Mouse (Mus musculus) forebrain, postnatal 0 days (tissue): ENCODE measurements at regions not wholly inside any gene's neighbourhood (a gene's known extent, or its start where the extent isn't known, plus 50 kb on each side); places are given as distances from the start of the nearest gene placed in this dataset.

Source experiments
- ATAC-seq: fragments of 200-750 bp; cut with Nextera tagmentation; 2 replicates; pipeline ENCODE4 v1.8.0; 2017; ENCODE audit warnings: mild to moderate bottlenecking, moderate library complexity
- DNase-seq: peaks from one replicate; pipeline ENCODE4 v3.0.0-alpha.2; 2015
- H3K27ac ChIP-seq: fragments of 300-500 bp; sonication (generic); 2 replicates; pipeline ENCODE4 v1.5.1; 2014; ENCODE audit warnings: low read depth, mild to moderate bottlenecking, antibody characterized with exemption, low read length, moderate library complexity, mixed read lengths
- H3K27me3 ChIP-seq: fragments of 300-500 bp; sonication (generic); 2 replicates; pipeline ENCODE4 v1.6.1; 2014; ENCODE audit warnings: mild to moderate bottlenecking, low read length, mixed read lengths; ENCODE audit not compliant: insufficient read depth
- H3K36me3 ChIP-seq: fragments of 300-500 bp; sonication (generic); 2 replicates; pipeline ENCODE4 v1.6.1; 2014; ENCODE audit warnings: mild to moderate bottlenecking, moderate library complexity; ENCODE audit not compliant: insufficient read depth
- H3K4me1 ChIP-seq: fragments of 300-500 bp; sonication (generic); 2 replicates; pipeline ENCODE4 v1.6.1; 2014; ENCODE audit warnings: antibody characterized with exemption; ENCODE audit not compliant: insufficient read depth
- H3K4me2 ChIP-seq: fragments of 300-500 bp; sonication (generic); 2 replicates; pipeline ENCODE4 v1.6.1; 2014; ENCODE audit warnings: low read depth, mild to moderate bottlenecking, moderate library complexity
- H3K4me3 ChIP-seq: fragments of 300-500 bp; sonication (generic); 2 replicates; pipeline ENCODE4 v1.5.1; 2014; ENCODE audit warnings: low read depth, low read length, mixed read lengths
- H3K9ac ChIP-seq: fragments of 300-500 bp; sonication (generic); 2 replicates; pipeline ENCODE4 v1.6.1; 2014; ENCODE audit warnings: mild to moderate bottlenecking
- H3K9me3 ChIP-seq: fragments of 300-500 bp; sonication (generic); 2 replicates; pipeline ENCODE4 v1.6.1; 2016; ENCODE audit warnings: low read length
- CTCF ChIP-seq: sonication (generic); IDR thresholded peaks from 2 replicates; pipeline ENCODE4 v1.5.1; 2016; ENCODE audit warnings: antibody characterized with exemption, control low read depth, low read depth
- WGBS: fragments of 180-500 bp; shearing (Covaris S2); extraction: QIAGEN DNeasy Blood & Tissue Kit; methylation state at CpG from one replicate; pipeline ENCODE4 v1.1.7; 2014; 5-methylcytosine and 5-hydroxymethylcytosine counted together

DNA sequence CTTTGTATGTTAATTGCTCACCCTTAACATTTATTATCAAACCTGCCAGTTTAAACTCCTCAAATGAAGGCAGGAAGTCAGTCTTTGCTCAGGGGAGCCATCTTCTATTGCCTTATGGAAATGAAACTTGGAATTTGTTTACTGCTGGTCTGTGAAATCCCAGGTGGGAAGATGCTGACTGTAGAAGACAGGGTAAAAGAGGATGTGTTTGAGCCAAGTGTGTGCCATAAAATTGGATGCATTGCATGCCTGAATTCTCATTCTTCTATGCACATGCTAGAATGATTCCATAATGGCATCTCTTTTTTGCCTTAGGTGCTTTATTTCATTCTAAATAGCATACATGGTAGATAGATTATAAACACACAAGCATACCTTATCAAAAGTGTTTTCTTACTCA lies 1249.9 kb upstream of the Lrrc6 start:
- Histone ChIP-seq H3K27ac (no peak overlapping the region), H3K27me3 (no peaks in the 10 kb centered on the region), H3K9ac (no peak overlapping the region), H3K4me2 (no peak overlapping the region), H3K36me3 (no peaks in the 10 kb centered on the region), H3K9me3 (no peaks in the 10 kb centered on the region), H3K4me1 (no peaks in the 10 kb centered on the region), H3K4me3 (no peak overlapping the region)
- DNase-seq (no peak), ATAC-seq (no peak)
- TF ChIP-seq CTCF: no peak

DNA sequence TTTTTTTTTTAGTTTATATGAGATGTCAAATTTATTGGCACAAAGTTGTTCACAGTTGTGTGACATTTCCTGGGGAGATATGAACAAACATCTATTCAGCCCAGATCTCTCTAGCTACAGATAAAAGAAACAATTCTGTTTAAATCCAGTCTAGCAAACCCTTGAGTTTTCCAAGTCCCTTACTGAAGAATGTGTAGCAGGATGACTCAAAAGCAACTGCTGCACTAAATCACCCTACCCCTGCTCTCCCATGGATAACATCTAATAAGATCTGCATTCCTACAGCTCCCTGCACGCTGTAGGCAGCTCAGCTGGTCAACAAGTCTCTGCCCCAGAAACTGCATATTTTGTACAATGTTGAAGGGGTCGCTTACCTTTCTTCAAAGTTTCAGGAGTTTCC lies 1242.6 kb upstream of the Lrrc6 start:
- H3K9me3 ChIP-seq: no peaks in the 10 kb centered on the region
- H3K4me2 ChIP-seq: no peak overlapping the region
- H3K4me3 ChIP-seq: no peak overlapping the region
- H3K9ac ChIP-seq: no peak overlapping the region
- H3K27me3 ChIP-seq: no peaks in the 10 kb centered on the region
- no peak for ATAC-seq
- H3K27ac ChIP-seq: no peak overlapping the region
- no peak for DNase-seq
- no peaks in the 10 kb centered on the region for H3K4me1 ChIP-seq
- WGBS: 69% methylated on average over 2 of the region's 2 CpGs
- H3K36me3 ChIP-seq: no peaks in the 10 kb centered on the region
- TF ChIP-seq CTCF: no peak

DNA sequence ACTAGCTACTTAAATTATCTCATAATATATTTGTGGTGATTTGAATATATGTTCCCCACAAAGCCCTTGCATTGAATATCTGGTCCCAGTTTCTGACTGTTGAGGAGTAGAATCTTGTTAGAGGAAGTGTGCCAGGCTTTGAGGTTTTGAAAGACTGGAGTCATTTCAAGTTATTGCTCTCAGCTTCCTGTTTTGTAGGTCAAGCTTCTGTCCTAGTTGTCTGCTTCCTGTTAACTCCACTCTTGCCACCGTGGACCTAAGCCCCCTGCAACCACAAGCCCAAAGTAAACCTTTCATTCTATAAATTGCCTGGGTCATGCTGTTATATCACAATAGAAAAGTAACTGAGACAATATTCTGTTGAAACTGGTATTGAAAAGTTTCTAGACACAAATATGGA lies 1232.3 kb upstream of the Lrrc6 start:
- H3K4me2 ChIP-seq: no peak overlapping the region
- TF ChIP-seq CTCF: no peak

DNA sequence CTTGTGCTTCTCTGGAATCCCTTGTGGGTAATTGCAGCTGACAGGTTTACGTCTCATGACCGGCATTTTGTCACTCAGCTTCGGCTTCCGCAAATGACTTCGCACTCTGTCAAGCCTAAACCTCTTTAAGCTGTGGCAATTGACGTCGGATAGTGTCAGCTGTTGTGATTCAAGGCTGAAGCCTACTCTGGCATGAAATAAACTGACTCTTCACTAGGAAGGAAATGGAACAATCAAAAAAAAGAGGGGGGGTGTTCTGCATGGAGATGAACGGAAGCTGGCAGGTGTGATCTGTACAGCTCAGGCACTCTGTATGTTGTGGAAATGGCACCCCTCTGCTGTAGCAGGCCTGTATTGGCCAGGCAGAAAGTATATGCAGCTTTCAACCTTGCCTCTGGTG lies 1228.8 kb upstream of the Lrrc6 start:
- H3K27ac ChIP-seq: no peak overlapping the region
- H3K4me2 ChIP-seq: no peak overlapping the region
- no peak for DNase-seq
- no peak overlapping the region for H3K4me3 ChIP-seq
- no peaks in the 10 kb centered on the region for H3K9me3 ChIP-seq
- peak; percentile 51; the same call in 1 of the 2 replicates for ATAC-seq
- no peaks in the 10 kb centered on the region for H3K36me3 ChIP-seq
- TF ChIP-seq CTCF: no peak
- H3K9ac ChIP-seq: no peak overlapping the region
- no peaks in the 10 kb centered on the region for H3K4me1 ChIP-seq
- WGBS: 65% methylated on average over 8 of the region's 8 CpGs
- no peaks in the 10 kb centered on the region for H3K27me3 ChIP-seq

More for the DNA sequence above, 1232.3 kb upstream of the Lrrc6 start:
- H3K4me1 ChIP-seq: no peaks in the 10 kb centered on the region
- ATAC-seq: no peak
- H3K36me3 ChIP-seq: no peaks in the 10 kb centered on the region
- H3K4me3 ChIP-seq: no peak overlapping the region
- WGBS: 71% methylated on average over 1 of the region's 1 CpGs
- H3K27ac ChIP-seq: no peak overlapping the region
- no peak for DNase-seq
- no peaks in the 10 kb centered on the region for H3K9me3 ChIP-seq
- H3K9ac ChIP-seq: no peak overlapping the region
- no peaks in the 10 kb centered on the region for H3K27me3 ChIP-seq

DNA sequence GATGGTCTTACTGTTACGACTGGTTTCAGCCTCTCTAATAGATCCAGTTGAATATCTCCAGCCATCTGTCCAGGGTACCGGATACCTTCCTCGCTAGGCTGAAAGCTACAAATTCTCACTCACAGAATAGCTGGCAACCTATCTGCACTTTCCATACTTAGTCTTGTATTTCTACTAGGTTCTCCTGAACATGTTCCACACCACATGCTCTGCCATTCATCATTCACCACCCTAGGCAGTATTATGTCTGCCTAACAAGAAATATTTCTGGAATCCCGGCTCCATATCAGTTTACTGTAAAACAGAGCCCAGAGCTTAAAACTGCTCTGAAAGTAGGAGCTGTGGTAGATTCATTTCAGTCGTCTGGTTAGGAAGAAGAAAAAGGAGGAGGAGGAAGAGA lies 1224.5 kb upstream of the Lrrc6 start:
- 81% methylated on average over 5 of the region's 5 CpGs for WGBS
- no peak for DNase-seq
- Histone ChIP-seq H3K4me2 (no peak overlapping the region), H3K9me3 (no peaks in the 10 kb centered on the region), H3K4me3 (no peak overlapping the region), H3K36me3 (no peaks in the 10 kb centered on the region), H3K4me1 (no peaks in the 10 kb centered on the region), H3K9ac (no peak overlapping the region), H3K27me3 (no peaks in the 10 kb centered on the region), H3K27ac (no peak overlapping the region)
- ATAC-seq: no peak
- TF ChIP-seq CTCF: no peak

DNA sequence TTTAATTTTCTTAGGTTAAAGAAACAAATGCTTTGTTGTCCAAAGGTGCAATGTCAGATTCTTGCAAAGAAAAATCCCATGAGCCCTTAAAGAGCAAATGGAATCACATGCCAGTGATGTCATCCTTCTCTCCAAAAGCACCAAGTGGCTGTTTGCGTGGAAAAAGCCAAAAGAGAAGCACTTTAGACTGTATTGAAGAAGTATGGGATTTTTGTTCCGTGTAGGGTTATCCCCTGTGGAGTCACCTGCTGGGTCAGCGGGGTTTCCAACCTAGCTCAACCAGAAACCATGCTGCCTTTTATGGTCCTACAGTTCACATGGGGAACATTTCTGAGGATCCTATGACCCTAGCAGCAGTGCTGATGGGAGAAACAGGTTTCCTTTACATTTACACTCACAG lies 1213.5 kb upstream of the Lrrc6 start:
- no peaks in the 10 kb centered on the region for H3K36me3 ChIP-seq
- no peaks in the 10 kb centered on the region for H3K9me3 ChIP-seq
- H3K9ac ChIP-seq: no peak overlapping the region
- 75% methylated on average over 3 of the region's 3 CpGs for WGBS
- H3K27me3 ChIP-seq: no peaks in the 10 kb centered on the region
- H3K4me3 ChIP-seq: no peak overlapping the region
- DNase-seq: no peak
- no peaks in the 10 kb centered on the region for H3K4me1 ChIP-seq
- no peak for TF ChIP-seq CTCF
- no peak for ATAC-seq
- no peak overlapping the region for H3K27ac ChIP-seq
- H3K4me2 ChIP-seq: no peak overlapping the region

DNA sequence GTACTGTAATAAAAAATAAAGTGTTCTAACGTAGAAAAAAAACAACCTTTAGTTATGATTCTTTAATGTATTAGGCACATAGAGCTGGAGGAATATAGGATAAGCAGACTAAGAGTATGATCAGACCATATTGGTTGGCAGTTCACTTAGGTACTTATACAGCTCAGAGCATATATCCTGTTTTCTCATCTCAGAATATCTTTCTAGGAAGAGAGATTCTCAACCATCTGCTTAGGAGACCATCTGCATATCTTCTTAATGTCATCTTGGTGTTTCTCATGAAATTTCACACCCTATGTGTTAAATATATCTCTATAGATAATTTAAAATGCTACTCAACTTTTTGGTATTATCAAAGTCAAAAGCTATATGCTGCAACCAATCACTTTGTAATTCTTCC lies 1185.4 kb upstream of the Lrrc6 start:
- ATAC-seq: peak; percentile 90
- WGBS: 47% methylated on average over 1 of the region's 1 CpGs
- no peaks in the 10 kb centered on the region for H3K9me3 ChIP-seq
- no peaks in the 10 kb centered on the region for H3K27me3 ChIP-seq
- no peak overlapping the region for H3K4me3 ChIP-seq
- H3K9ac ChIP-seq: no peak overlapping the region
- no peaks in the 10 kb centered on the region for H3K4me1 ChIP-seq
- H3K27ac ChIP-seq: 0 out of 2 replicates have a peak overlapping the region, but pooled peaks have one; percentile 29
- no peaks in the 10 kb centered on the region for H3K36me3 ChIP-seq
- H3K4me2 ChIP-seq: no peak overlapping the region
- peak; percentile 25 for DNase-seq
- TF ChIP-seq CTCF: no peak

DNA sequence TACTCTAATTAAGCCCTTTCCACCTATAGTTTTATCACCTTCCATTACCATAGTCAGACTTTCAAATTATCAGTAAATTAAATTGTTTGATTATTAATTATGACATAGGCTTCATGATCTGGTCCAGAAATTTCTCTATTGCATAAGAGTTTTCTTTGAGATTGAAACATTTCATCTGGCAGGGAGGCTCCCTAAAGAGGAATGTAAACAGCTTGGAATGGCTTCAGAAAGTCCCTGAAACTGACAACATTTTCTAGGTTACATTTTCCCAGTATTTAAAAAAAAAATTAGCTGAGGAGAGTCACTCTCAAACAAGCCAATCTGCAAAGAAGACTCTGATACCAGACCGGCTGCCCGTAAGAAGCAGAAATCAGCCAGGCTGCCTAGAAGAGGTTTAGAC lies 1172.6 kb upstream of the Lrrc6 start:
- no peak overlapping the region for H3K9ac ChIP-seq
- DNase-seq (no peak), ATAC-seq (no peak)
- H3K36me3 ChIP-seq: no peaks in the 10 kb centered on the region
- no peak overlapping the region for H3K4me3 ChIP-seq
- no peak overlapping the region for H3K27ac ChIP-seq
- H3K9me3 ChIP-seq: no peaks in the 10 kb centered on the region
- no peak for TF ChIP-seq CTCF
- H3K4me2 ChIP-seq: no peak overlapping the region
- H3K27me3 ChIP-seq: no peaks in the 10 kb centered on the region
- WGBS: 96% methylated on average over 2 of the region's 2 CpGs
- H3K4me1 ChIP-seq: no peaks in the 10 kb centered on the region
